Mouse (Mus musculus) MEL (cell line): ENCODE data around the gene Clec4a1. TPM values are rescaled to one million over a fixed set of nuclear protein-coding genes. Genes with fewer than 3 reads are reported as not detected.

ENCODE experiments used
- DNase-seq: peaks from one replicate; pipeline ENCODE4 v3.0.0; 2011; ENCODE audit warnings: low read depth, low spot score
- H3K27ac ChIP-seq: 2 replicates; pipeline ENCODE4 v1.5.1; 2012; ENCODE audit warnings: low read depth, mild to moderate bottlenecking, control low read depth, low read length, moderate library complexity; ENCODE audit not compliant: control insufficient read depth
- H3K27me3 ChIP-seq, 2 experiments: fragments of 150-350 bp in 1 of 2; sonication (generic) in 1 of 2; 2 replicates each; pipeline ENCODE4 v1.6.1; 2012; ENCODE audit warnings: low read length in 2 of 2, mild to moderate bottlenecking in 2 of 2, improper control_type of control experiment in 1 of 2, moderate library complexity in 1 of 2; ENCODE audit not compliant: insufficient read depth in 2 of 2, control insufficient read depth in 1 of 2
- H3K36me3 ChIP-seq, 2 experiments: 2 replicates each; pipeline ENCODE4 v1.6.1; 2012 to 2014; ENCODE audit warnings: low read length in 2 of 2, improper control_type of control experiment in 1 of 2, inconsistent platforms in 1 of 2, mild to moderate bottlenecking in 1 of 2; ENCODE audit not compliant: insufficient read depth in 2 of 2, control insufficient read depth in 1 of 2
- H3K4me1 ChIP-seq, 2 experiments: fragments of 150-350 bp in 1 of 2; sonication (generic) in 1 of 2; 2 replicates each; pipeline ENCODE4 v1.6.1; 2012; ENCODE audit warnings: low read length in 2 of 2, improper control_type of control experiment in 1 of 2, mild to moderate bottlenecking in 1 of 2; ENCODE audit not compliant: insufficient read depth in 2 of 2, control insufficient read depth in 1 of 2
- H3K4me3 ChIP-seq, 2 experiments: fragments of 150-350 bp in 1 of 2; sonication (generic) in 1 of 2; 2 replicates each; pipeline ENCODE4 v1.5.1; 2012; ENCODE audit warnings: low read depth in 2 of 2, low read length in 2 of 2, mild to moderate bottlenecking in 2 of 2, moderate library complexity in 2 of 2, control low read depth in 1 of 2, improper control_type of control experiment in 1 of 2; ENCODE audit not compliant: control insufficient read depth in 1 of 2, insufficient read depth in 1 of 2
- H3K79me2 ChIP-seq: 2 replicates; pipeline ENCODE4 v1.6.1; 2012; ENCODE audit warnings: mild to moderate bottlenecking, low read length, moderate library complexity; ENCODE audit not compliant: control insufficient read depth, poor library complexity, insufficient read depth
- H3K9ac ChIP-seq: 2 replicates; pipeline ENCODE4 v1.6.1; 2012; ENCODE audit warnings: low read depth, mild to moderate bottlenecking, control low read depth, low read length, moderate library complexity; ENCODE audit not compliant: control insufficient read depth, poor library complexity, severe bottlenecking
- H3K9me3 ChIP-seq: fragments of 150-350 bp; sonication (generic); replicated peaks from 2 replicates; pipeline ENCODE4 v1.6.1; 2012; ENCODE audit warnings: mild to moderate bottlenecking, low read length, improper control_type of control experiment, moderate library complexity; ENCODE audit not compliant: insufficient read depth
- CHD2 ChIP-seq: IDR thresholded peaks from 2 replicates; pipeline ENCODE4 v1.6.1; 2011; ENCODE audit warnings: low read length, improper control_type of control experiment
- ETS1 ChIP-seq: IDR thresholded peaks from 2 replicates; pipeline ENCODE4 v1.6.1; 2012; ENCODE audit warnings: low read depth, mild to moderate bottlenecking, inconsistent platforms, low read length, improper control_type of control experiment, moderate library complexity
- HCFC1 ChIP-seq: IDR thresholded peaks from 2 replicates; pipeline ENCODE4 v1.6.1; 2012; ENCODE audit warnings: low read depth, mild to moderate bottlenecking, inconsistent platforms, low read length, improper control_type of control experiment, moderate library complexity
- JUND ChIP-seq: IDR thresholded peaks from 2 replicates; pipeline ENCODE4 v1.6.1; 2011; ENCODE audit warnings: low read depth, mild to moderate bottlenecking, improper control_type of control experiment, low read length
- MAX ChIP-seq: IDR thresholded peaks from 2 replicates; pipeline ENCODE4 v1.6.1; 2011; ENCODE audit warnings: low read length, improper control_type of control experiment
- MAZ ChIP-seq: IDR thresholded peaks from 2 replicates; pipeline ENCODE4 v1.6.1; 2012; ENCODE audit warnings: low read depth, mild to moderate bottlenecking, inconsistent platforms, low read length, improper control_type of control experiment
- MXI1 ChIP-seq: IDR thresholded peaks from 2 replicates; pipeline ENCODE4 v1.6.1; 2011; ENCODE audit warnings: mild to moderate bottlenecking, low read depth, low read length, improper control_type of control experiment
- RCOR1 ChIP-seq: IDR thresholded peaks from 2 replicates; pipeline ENCODE4 v1.6.1; 2012; ENCODE audit warnings: low read depth, mild to moderate bottlenecking, inconsistent platforms, low read length, improper control_type of control experiment
- TAL1 ChIP-seq: IDR thresholded peaks from 2 replicates; pipeline ENCODE4 v1.6.1; 2012; ENCODE audit warnings: mild to moderate bottlenecking, inconsistent platforms, low read length, moderate library complexity, mixed read lengths
- ZC3H11A ChIP-seq: IDR thresholded peaks from 2 replicates; pipeline ENCODE4 v1.6.1; 2012; ENCODE audit warnings: low read depth, mild to moderate bottlenecking, inconsistent platforms, low read length, improper control_type of control experiment
- ZMIZ1 ChIP-seq: IDR thresholded peaks from 2 replicates; pipeline ENCODE4 v1.6.1; 2012; ENCODE audit warnings: low read depth, mild to moderate bottlenecking, inconsistent platforms, low read length, improper control_type of control experiment, moderate library complexity
- polyA plus RNA-seq, 2 experiments: library from polyadenylated mRNA; stranded (reverse) in 1 of 2; unstranded in 1 of 2; fragments of >175 nt in 1 of 2; fragments of >200 nt in 1 of 2; gene quantifications; 2 replicates each; pipeline versions ENCODE4 v1.2.1 to v1.2.4; 2012; ENCODE audit warnings: low replicate concordance in 2 of 2, low read depth in 1 of 2; ENCODE audit not compliant: insufficient read length in 2 of 2, insufficient read depth in 1 of 2, missing spikeins in 1 of 2
- total RNA-seq: library from RNA; depleted of rRNA; stranded (reverse); fragments of 300-350 nt; gene quantifications from 2 replicates; pipeline ENCODE4 v1.2.3, GENCODE M21; 2012

The Clec4a1 gene
- total and polyA plus RNA-seq, 3 experiments = 0.06 TPM; not detected in 2

- Histone ChIP-seq H3K36me3 (no peaks in the 10 kb centered on the region), H3K27me3 (peaks cover 0 to 2% of the 10 kb centered on the region in 2 experiments; a peak in 3 of 4 replicates), H3K9ac (no peak overlapping the region), H3K79me2 (no peaks in the 10 kb centered on the region), H3K27ac (no peak overlapping the region), H3K4me1 (no peaks in the 10 kb centered on the region), H3K4me3 (no peak overlapping the region), H3K9me3 (no peaks in the 10 kb centered on the region)
- TF ChIP-seq TAL1 = peak; percentile 41
- TF ChIP-seq CHD2 = no peak
- no peak for DNase-seq
Observed at GRCm38 (mm10) chr6:122919922-122920321, 1.7 kb upstream of the Clec4a1 start.

DNA sequence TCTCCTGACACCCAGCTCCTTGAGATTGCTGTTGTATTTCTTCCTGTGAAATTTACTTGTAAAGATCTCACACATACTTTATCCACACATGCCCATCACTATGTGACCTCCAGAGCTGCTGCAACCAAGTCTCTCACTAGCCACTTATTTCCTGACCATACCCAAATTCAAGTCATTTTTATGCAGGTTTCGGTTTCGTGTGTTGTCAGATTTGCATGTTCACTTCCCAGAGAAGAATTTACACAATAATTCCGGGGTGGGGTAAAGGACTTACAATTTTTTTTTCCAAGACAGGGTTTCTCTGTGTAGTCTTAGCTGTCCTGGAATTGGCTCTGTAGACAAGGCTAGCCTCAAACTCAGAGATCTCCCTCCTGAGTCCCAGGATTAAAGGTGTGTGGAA lies 13.2 kb downstream of the Clec4a1 start:
- TF ChIP-seq HCFC1 (no peak), JUND (no peak), MXI1 (no peak), ZMIZ1 (no peak)
- Histone ChIP-seq H3K4me1 (no peaks in the 10 kb centered on the region), H3K27me3 (peaks cover 4 to 6% of the 10 kb centered on the region in 2 experiments; a peak in 3 of 4 replicates), H3K27ac (no peak overlapping the region), H3K9ac (no peak overlapping the region), H3K36me3 (no peaks in the 10 kb centered on the region), H3K4me3 (no peak overlapping the region), H3K9me3 (no peaks in the 10 kb centered on the region), H3K79me2 (no peaks in the 10 kb centered on the region)
- no peak for DNase-seq

DNA sequence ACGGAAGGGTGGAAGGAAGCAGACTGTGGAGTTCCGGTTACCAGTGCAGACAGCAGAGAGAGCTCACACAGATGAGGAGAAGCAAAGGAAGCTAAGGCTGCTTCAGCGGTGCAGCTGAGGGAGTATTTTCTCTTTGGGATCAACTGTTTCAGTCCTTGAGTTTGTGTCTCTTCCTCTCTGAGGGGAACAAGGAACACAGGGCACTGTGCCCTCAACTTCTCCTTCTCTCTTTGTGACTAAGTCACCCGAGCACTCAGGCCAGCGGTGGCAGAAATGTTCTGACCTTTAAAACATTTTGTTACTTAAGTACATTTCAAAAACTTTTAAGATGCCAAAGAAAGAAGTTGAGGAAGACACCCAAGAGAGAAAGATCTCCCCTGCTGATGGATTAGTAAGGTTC lies 18.0 kb downstream of the Clec4a1 start:
- Histone ChIP-seq H3K9me3 (no peaks in the 10 kb centered on the region), H3K79me2 (no peaks in the 10 kb centered on the region), H3K4me3 (no peak overlapping the region), H3K36me3 (no peaks in the 10 kb centered on the region), H3K4me1 (no peaks in the 10 kb centered on the region), H3K27me3 (peaks cover 0 to 2% of the 10 kb centered on the region in 2 experiments; a peak in 2 of 4 replicates), H3K27ac (no peak overlapping the region), H3K9ac (no peak overlapping the region)
- no peak for TF ChIP-seq ZC3H11A
- no peak for TF ChIP-seq ZMIZ1
- no peak for DNase-seq

DNA sequence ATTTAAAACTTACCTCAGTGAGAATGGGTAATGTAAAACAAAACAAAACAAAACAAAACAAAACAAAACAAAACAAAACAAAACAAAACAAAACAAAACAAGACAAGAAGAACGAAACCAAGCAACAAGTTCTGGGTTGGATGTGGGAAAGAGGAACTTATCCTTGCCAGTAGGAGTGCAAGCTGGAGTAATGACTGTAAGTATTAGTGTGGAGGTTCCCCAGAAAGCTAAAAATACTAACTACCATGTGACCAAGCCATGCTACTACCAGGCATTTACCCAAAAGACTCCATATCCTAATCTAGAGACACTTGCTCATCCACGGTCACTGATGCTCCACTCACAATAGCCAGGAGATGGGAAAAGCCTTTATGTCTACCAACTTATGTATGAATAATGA lies 25.1 kb downstream of the Clec4a1 start:
- H3K27me3 ChIP-seq = no peaks in the 10 kb centered on the region; a peak in 2 of 4 replicates
- DNase-seq = peak; percentile 23
- H3K4me1 ChIP-seq = no peaks in the 10 kb centered on the region
- no peak overlapping the region for H3K9ac ChIP-seq
- H3K9me3 ChIP-seq = no peaks in the 10 kb centered on the region
- H3K4me3 ChIP-seq = no peak overlapping the region
- H3K79me2 ChIP-seq = no peaks in the 10 kb centered on the region
- H3K36me3 ChIP-seq = no peaks in the 10 kb centered on the region
- no peak overlapping the region for H3K27ac ChIP-seq
- TF ChIP-seq ETS1 (no peak), RCOR1 (no peak), MAX (no peak), MAZ (no peak)
